Mouse (Mus musculus): ENCODE data around the gene Tmie. TPM values are rescaled to one million over a fixed set of nuclear protein-coding genes. Genes with fewer than 3 reads are reported as not detected.

Tmie gene
- polyA plus RNA-seq, 1 experiment: 0.02 TPM

DNA sequence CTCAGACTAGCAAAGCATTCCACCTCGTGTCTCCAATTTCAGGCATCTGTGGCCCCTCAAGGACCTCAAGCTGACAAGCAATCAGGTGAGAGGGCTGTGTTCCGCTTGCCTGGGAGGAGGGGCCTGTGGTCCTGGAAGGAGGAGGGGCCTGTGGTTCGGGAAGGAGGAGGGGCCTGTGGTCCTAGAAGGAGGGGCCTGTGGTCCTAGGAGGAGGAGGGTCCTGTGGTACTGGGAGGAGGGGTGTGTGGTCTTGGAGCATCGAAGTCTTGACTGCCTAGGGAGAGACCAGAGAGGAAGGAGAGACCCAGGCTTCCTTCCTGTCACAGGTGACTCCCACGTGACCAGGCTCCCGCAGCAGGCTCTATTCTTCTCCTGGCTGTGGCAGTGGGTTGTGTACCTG lies 16.7 kb upstream of the Tmie start:
- Histone ChIP-seq H3K4me2 (ENCODE audit: low read depth) (no peak overlapping the region), H3K4me3 (no peak overlapping the region)

DNA sequence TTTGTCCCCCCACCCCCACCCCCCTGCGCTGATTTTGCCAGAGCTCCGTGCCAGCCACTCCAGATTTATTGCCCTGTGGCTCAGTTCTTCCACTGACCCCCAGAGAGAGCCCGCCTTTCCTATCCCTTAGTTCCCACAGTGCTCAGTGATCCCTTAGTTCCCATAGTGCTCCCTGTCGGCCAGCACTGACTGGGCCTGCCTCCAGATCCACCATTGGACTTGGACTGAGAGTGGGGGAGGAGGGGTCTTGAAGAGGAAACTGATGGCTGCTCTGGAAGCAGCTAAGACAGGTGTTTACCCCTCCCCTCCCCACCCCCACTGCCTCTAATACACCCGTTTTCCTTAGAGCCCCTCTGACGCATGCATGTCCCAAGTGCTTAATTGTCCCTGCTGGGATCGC lies 16.1 kb upstream of the Tmie start:
- no peaks in the 10 kb centered on the region for H3K27me3 ChIP-seq (ENCODE audit: control insufficient read depth, insufficient read depth, insufficient read length)
- H3K4me2 ChIP-seq (ENCODE audit: low read depth): no peak overlapping the region
- TF ChIP-seq REST (IDR thresholded peaks at IDR 0.05; ENCODE audit: insufficient read depth, insufficient read length) (no peak), MAX (IDR thresholded peaks at IDR 0.05; ENCODE audit: low read depth) (no peak), SRF (IDR thresholded peaks at IDR 0.05; ENCODE audit: control insufficient read depth, insufficient read length, low read depth) (no peak), USF1 (IDR thresholded peaks at IDR 0.05; ENCODE audit: low read depth) (no peak), POLR2AphosphoS2 (IDR thresholded peaks at IDR 0.05; ENCODE audit: insufficient read length, low read depth) (no peak), TCF3 (IDR thresholded peaks at IDR 0.05; ENCODE audit: insufficient read length, low read depth) (no peak), MYOD1 (IDR thresholded peaks at IDR 0.05; ENCODE audit: control insufficient read depth in 1 of 3, insufficient read length in 2 of 3, low read depth in 2 of 3) (no peak), MYOG (IDR thresholded peaks at IDR 0.05; ENCODE audit: control insufficient read depth in 1 of 3, insufficient read depth in 1 of 3, insufficient read length in 2 of 3, low read depth in 2 of 3) (no peak), E2F4 (IDR thresholded peaks at IDR 0.05; ENCODE audit: insufficient read depth) (no peak), TCF12 (IDR thresholded peaks at IDR 0.05; ENCODE audit: insufficient read depth, poor library complexity, severe bottlenecking) (no peak)
- H3K36me3 ChIP-seq (ENCODE audit: control insufficient read depth, insufficient read depth): no peaks in the 10 kb centered on the region
- no peaks in the 10 kb centered on the region for H3K79me2 ChIP-seq (ENCODE audit: control insufficient read depth, insufficient read depth)
- no peak overlapping the region for H3K4me3 ChIP-seq
- H3ac ChIP-seq (ENCODE audit: control insufficient read depth, insufficient read length): no peak overlapping the region

More for the DNA sequence above, 16.7 kb upstream of the Tmie start:
- H3ac ChIP-seq (ENCODE audit: control insufficient read depth, insufficient read length): no peak overlapping the region
- TF ChIP-seq SRF (IDR thresholded peaks at IDR 0.05; ENCODE audit: control insufficient read depth, insufficient read length, low read depth) (no peak), POLR2AphosphoS2 (IDR thresholded peaks at IDR 0.05; ENCODE audit: insufficient read length, low read depth) (no peak), USF1 (IDR thresholded peaks at IDR 0.05; ENCODE audit: low read depth) (no peak), MYOD1 (IDR thresholded peaks at IDR 0.05; ENCODE audit: control insufficient read depth in 1 of 3, insufficient read length in 2 of 3, low read depth in 2 of 3) (no peak), MYOG (IDR thresholded peaks at IDR 0.05; ENCODE audit: control insufficient read depth in 1 of 3, insufficient read depth in 1 of 3, insufficient read length in 2 of 3, low read depth in 2 of 3) (no peak), E2F4 (IDR thresholded peaks at IDR 0.05; ENCODE audit: insufficient read depth) (no peak), TCF3 (IDR thresholded peaks at IDR 0.05; ENCODE audit: insufficient read length, low read depth) (no peak), CEBPB (IDR thresholded peaks at IDR 0.05; ENCODE audit: insufficient read depth, poor library complexity, severe bottlenecking) (no peak), MAX (IDR thresholded peaks at IDR 0.05; ENCODE audit: low read depth) (no peak), POLR2A (IDR thresholded peaks at IDR 0.05; ENCODE audit: insufficient read length, low read depth) (no peak), REST (IDR thresholded peaks at IDR 0.05; ENCODE audit: insufficient read depth, insufficient read length) (no peak), TCF12 (IDR thresholded peaks at IDR 0.05; ENCODE audit: insufficient read depth, poor library complexity, severe bottlenecking) (no peak)
- H3K27me3 ChIP-seq (ENCODE audit: control insufficient read depth, insufficient read depth, insufficient read length): no peaks in the 10 kb centered on the region
- no peaks in the 10 kb centered on the region for H3K36me3 ChIP-seq (ENCODE audit: control insufficient read depth, insufficient read depth)
- H3K79me2 ChIP-seq (ENCODE audit: control insufficient read depth, insufficient read depth): no peaks in the 10 kb centered on the region

DNA sequence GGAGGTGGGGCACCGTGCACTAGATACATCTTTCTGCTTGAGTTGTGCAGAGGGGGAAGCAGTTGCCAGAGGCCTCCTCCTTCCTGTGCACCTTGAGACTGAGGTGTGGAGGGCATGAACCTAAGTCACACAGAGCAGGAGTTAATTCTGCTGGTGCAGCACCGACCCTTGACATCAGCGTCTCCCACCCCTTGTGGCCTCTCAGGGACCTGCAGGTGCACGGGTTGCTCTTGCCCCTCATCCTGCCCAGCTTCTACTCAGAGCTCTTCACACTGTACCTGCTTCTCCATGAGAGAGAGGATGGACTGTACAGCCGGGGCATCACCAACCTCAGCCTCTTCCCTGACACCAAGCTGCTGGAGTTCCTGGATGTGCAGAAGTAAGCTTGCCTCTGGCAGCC lies 15.6 kb upstream of the Tmie start:
- H3ac ChIP-seq (ENCODE audit: control insufficient read depth, insufficient read length): no peak overlapping the region
- H3K36me3 ChIP-seq (ENCODE audit: control insufficient read depth, insufficient read depth): no peaks in the 10 kb centered on the region
- H3K4me2 ChIP-seq (ENCODE audit: low read depth): no peak overlapping the region
- TF ChIP-seq TCF3 (IDR thresholded peaks at IDR 0.05; ENCODE audit: insufficient read length, low read depth) (no peak), REST (IDR thresholded peaks at IDR 0.05; ENCODE audit: insufficient read depth, insufficient read length) (no peak), TCF12 (IDR thresholded peaks at IDR 0.05; ENCODE audit: insufficient read depth, poor library complexity, severe bottlenecking) (no peak), SRF (IDR thresholded peaks at IDR 0.05; ENCODE audit: control insufficient read depth, insufficient read length, low read depth) (no peak)
- H3K79me2 ChIP-seq (ENCODE audit: control insufficient read depth, insufficient read depth): no peaks in the 10 kb centered on the region
- H3K27me3 ChIP-seq (ENCODE audit: control insufficient read depth, insufficient read depth, insufficient read length): no peaks in the 10 kb centered on the region
- no peak overlapping the region for H3K4me3 ChIP-seq

DNA sequence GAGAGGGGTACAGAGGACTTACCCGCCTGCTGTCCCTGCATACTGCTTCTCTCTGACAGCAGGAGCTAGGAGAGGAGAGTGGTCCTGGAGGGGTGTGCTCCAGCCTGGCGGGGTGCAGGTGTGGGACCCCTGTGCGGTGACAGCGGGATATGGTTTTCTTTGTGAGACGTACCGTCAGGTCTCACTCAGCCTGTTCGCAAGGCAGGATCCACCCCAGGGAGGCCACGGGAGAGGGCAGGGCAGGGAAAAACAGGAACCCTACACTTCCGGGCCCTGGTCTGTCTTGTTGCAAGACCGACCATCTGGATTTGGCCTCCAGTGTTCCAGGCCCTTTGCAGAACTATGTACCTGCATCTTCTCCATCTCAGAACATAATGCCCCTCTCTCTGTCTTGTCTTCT lies 13.5 kb upstream of the Tmie start:
- H3K27me3 ChIP-seq (ENCODE audit: control insufficient read depth, insufficient read depth, insufficient read length): no peaks in the 10 kb centered on the region
- no peak for TF ChIP-seq POLR2AphosphoS2 (IDR thresholded peaks at IDR 0.05; ENCODE audit: insufficient read length, low read depth)
- no peak for TF ChIP-seq TCF12 (IDR thresholded peaks at IDR 0.05; ENCODE audit: insufficient read depth, poor library complexity, severe bottlenecking)
- no peak overlapping the region for H3K4me3 ChIP-seq
- H3K79me2 ChIP-seq (ENCODE audit: control insufficient read depth, insufficient read depth): no peaks in the 10 kb centered on the region
- H3K36me3 ChIP-seq (ENCODE audit: control insufficient read depth, insufficient read depth): no peaks in the 10 kb centered on the region
- no peak overlapping the region for H3ac ChIP-seq (ENCODE audit: control insufficient read depth, insufficient read length)
- no peak overlapping the region for H3K4me2 ChIP-seq (ENCODE audit: low read depth)

DNA sequence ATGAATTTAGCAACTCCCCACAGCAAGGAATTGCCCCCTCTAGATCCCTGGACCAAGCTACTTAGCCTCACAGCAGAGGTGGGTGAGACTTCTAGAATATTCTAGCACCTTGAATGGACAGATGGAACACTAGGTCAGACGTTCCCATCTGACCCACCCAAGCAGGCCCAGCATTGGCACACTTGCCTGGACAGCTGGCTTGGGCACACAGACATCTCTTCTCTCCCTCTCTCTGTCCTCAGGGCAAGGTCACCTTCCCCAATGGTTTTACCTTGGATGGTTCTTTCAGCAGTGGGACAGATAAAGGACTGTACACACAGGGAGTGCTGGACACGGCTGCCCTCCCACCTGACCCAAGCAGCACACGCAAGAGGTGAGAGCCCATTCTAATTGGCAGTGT lies 12.6 kb upstream of the Tmie start:
- no peak overlapping the region for H3K4me3 ChIP-seq
- TF ChIP-seq E2F4 (IDR thresholded peaks at IDR 0.05; ENCODE audit: insufficient read depth) (no peak), CEBPB (IDR thresholded peaks at IDR 0.05; ENCODE audit: insufficient read depth, poor library complexity, severe bottlenecking) (no peak)
- H3K79me2 ChIP-seq (ENCODE audit: control insufficient read depth, insufficient read depth): no peaks in the 10 kb centered on the region
- H3ac ChIP-seq (ENCODE audit: control insufficient read depth, insufficient read length): no peak overlapping the region
- H3K36me3 ChIP-seq (ENCODE audit: control insufficient read depth, insufficient read depth): no peaks in the 10 kb centered on the region
- no peaks in the 10 kb centered on the region for H3K27me3 ChIP-seq (ENCODE audit: control insufficient read depth, insufficient read depth, insufficient read length)
- H3K4me2 ChIP-seq (ENCODE audit: low read depth): no peak overlapping the region
